Mouse (Mus musculus) forebrain, embryonic 11.5 days (tissue): ENCODE results near the gene Ptpn13. TPM values are rescaled to one million over a fixed set of nuclear protein-coding genes. Genes with fewer than 3 reads are reported as not detected.

Source experiments
- ATAC-seq: fragments of 200-750 bp; cut with Nextera tagmentation; replicated peaks from 2 replicates; pipeline ENCODE4 v1.8.0; 2017; ENCODE audit warnings: moderate TSS enrichment; ENCODE audit not compliant: low FRiP score
- DNase-seq: peaks from one replicate; pipeline ENCODE4 v3.0.0-alpha.2; 2017; ENCODE audit warnings: low spot score
- H3K27ac ChIP-seq: fragments of 300-500 bp; sonication (generic); 2 replicates; pipeline ENCODE4 v1.5.1; 2014; ENCODE audit warnings: low read depth, low read length
- H3K27me3 ChIP-seq: fragments of 300-500 bp; sonication (generic); 2 replicates; pipeline ENCODE4 v1.6.1; 2014; ENCODE audit warnings: mild to moderate bottlenecking, low read length, mixed read lengths; ENCODE audit not compliant: control insufficient read depth, insufficient read depth
- H3K36me3 ChIP-seq: fragments of 300-500 bp; sonication (generic); 2 replicates; pipeline ENCODE4 v1.6.1; 2014; ENCODE audit warnings: mild to moderate bottlenecking, low read length, moderate library complexity, mixed read lengths; ENCODE audit not compliant: control insufficient read depth, insufficient read depth
- H3K4me1 ChIP-seq: fragments of 300-500 bp; sonication (generic); replicated peaks from 2 replicates; pipeline ENCODE4 v1.6.1; 2014; ENCODE audit warnings: low read length, mixed read lengths; ENCODE audit not compliant: control insufficient read depth, insufficient read depth
- H3K4me2 ChIP-seq: fragments of 300-500 bp; sonication (generic); 2 replicates; pipeline ENCODE4 v1.6.1; 2014; ENCODE audit warnings: low read depth, mild to moderate bottlenecking, low read length, moderate library complexity, mixed read lengths; ENCODE audit not compliant: severe bottlenecking
- H3K4me3 ChIP-seq: fragments of 300-500 bp; sonication (generic); 2 replicates; pipeline ENCODE4 v1.5.1; 2014; ENCODE audit warnings: low read depth, low read length
- H3K9ac ChIP-seq: fragments of 300-500 bp; sonication (generic); 2 replicates; pipeline ENCODE4 v1.6.1; 2014; ENCODE audit warnings: low read length
- H3K9me3 ChIP-seq: fragments of 300-500 bp; sonication (generic); 2 replicates; pipeline ENCODE4 v1.6.1; 2016; ENCODE audit warnings: low read length, mixed read lengths; ENCODE audit not compliant: control insufficient read depth
- WGBS: fragments of 180-500 bp; shearing (Covaris S2); extraction: QIAGEN DNeasy Blood & Tissue Kit; methylation state at CpG from one replicate; pipeline ENCODE4 v1.1.7; 2014; 5-methylcytosine and 5-hydroxymethylcytosine counted together
- polyA plus RNA-seq: library from polyadenylated mRNA; unstranded; fragments of >200 nt; fragmentation: Nextera tagmentation; extraction: Ambion mirVana; gene quantifications from 2 replicates; pipeline ENCODE4 v1.2.1, GENCODE M21; 2014

The Ptpn13 gene
- polyA plus RNA-seq = 17.4 and 20.3 TPM in 2 replicates

DNA sequence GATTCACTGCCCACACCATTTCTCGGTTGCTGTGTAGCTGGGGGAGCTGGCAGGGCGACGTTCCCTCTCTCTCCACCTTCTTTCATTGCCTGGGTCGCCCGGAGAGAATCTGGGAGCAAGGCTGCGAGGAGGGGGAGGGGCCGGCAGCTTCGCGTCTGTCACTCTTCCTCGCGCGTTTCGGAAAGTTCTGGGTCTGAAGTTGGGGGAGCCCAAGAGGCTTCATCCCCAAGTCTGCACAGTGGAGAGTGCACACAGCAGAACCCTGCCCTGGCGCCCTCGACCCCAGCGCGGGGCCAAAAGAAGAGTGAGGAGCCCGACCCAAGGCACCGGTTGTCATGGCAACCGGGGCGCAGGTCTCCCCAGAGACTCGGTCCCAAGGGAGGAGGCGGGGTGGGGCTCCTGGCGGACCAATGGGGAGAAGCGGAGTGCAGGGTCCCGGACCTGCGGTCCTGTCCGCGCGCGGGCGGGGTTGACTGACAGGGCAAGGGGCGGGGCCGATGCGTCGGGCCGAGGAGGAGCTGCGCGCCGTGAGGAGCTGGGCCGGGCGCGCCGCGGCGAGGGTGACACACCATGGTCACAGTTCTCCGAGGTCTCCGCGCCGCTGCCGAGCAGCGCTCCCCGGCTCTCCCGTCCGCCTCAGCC is at the start of gene Ptpn13:
Gene Ptpn13, plus strand, starts transcription at position 515 of the 642 bp plus-strand sequence.
- peak; percentile 98 for ATAC-seq

DNA sequence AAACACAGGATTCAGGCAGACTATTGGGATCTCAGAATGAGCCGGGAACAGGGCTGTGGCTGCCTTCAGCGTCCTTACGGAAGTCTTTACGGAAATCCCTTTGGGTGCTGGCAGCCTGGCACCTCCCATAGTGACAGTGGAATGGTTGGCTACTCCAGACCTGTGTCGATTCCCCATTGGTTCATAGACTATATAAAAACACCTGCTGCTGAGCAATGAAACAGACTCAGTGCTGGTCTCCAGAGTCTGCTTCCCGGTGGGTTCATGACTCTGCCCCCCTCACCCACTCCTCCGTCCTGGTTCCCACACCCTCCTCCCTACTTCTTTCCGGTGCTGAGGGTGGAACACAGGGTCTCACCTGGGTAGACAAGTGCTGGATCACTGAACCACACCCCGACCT is 49.8 kb upstream of the Ptpn13 start:
- H3K4me2 ChIP-seq = no peak overlapping the region
- H3K9me3 ChIP-seq = no peaks in the 10 kb centered on the region
- H3K36me3 ChIP-seq = no peaks in the 10 kb centered on the region
- no peaks in the 10 kb centered on the region for H3K4me1 ChIP-seq
- H3K27me3 ChIP-seq = no peaks in the 10 kb centered on the region
- H3K9ac ChIP-seq = no peak overlapping the region
- 90% methylated on average over 9 of the region's 9 CpGs for WGBS
- no peak overlapping the region for H3K4me3 ChIP-seq
- no peak overlapping the region for H3K27ac ChIP-seq
- ATAC-seq (no peak), DNase-seq (no peak)

More for the DNA sequence above, at the start of gene Ptpn13:
- Histone ChIP-seq H3K36me3 (no peaks in the 10 kb centered on the region), H3K27me3 (no peaks in the 10 kb centered on the region), H3K9ac (peak within 1 kb of the TSS; percentile 85), H3K4me2 (peak within 1 kb of the TSS; percentile 76), H3K4me3 (peak within 1 kb of the TSS; percentile 91), H3K27ac (peak within 1 kb of the TSS; percentile 82), H3K4me1 (peaks cover 13% of the 10 kb centered on the region), H3K9me3 (no peaks in the 10 kb centered on the region)
- peak; percentile 99 for DNase-seq
- under 1% methylated on average over 52 of the region's 55 CpGs for WGBS

DNA sequence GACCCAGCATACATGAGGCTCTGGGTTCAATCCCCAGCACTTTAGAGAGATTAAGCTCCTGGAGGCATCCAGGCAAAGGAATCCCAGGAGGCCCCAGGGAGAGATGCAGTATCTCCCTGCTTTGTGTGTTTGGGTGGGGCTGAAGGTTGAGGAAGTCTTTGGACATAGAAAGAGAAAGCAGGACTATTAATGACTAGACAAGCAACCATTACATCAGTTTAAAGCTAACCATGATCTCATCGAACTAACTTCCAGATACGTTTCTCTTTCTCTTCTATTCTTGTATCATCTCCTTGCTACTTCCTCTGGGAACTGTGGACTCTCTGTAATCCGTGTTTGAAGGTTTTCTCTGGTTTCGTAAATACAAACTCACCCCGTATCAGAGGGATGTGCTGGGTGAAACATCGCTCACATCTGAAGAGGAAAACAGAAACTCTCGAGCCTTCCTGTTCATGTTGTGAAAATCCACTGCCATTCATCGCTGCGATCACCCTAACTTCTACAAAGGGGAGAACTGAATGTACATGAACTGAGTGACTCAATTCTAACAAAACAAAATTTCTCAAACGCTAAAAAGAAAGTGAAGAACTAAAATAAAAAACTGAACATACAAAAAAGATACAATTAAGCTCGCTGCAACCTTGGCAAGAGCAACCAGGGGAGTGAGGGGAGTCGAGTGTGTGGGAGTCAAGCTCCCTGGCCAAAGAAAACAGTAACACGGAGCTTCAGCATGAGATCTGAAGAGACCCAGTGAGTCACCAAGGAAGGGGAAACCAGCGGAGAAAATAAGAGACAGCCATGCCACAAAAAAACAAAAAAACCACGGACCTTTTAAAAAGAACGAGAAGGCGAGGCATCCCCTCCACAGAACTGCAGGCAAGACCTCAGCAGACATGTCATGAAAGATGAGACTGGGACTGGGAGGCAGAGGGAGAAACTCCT is 48.4 kb upstream of the Ptpn13 start:
- no peak overlapping the region for H3K27ac ChIP-seq
- H3K9me3 ChIP-seq = no peaks in the 10 kb centered on the region
- H3K4me3 ChIP-seq = no peak overlapping the region
- H3K4me2 ChIP-seq = no peak overlapping the region
- no peaks in the 10 kb centered on the region for H3K27me3 ChIP-seq
- DNase-seq (no peak), ATAC-seq (no peak)
- H3K9ac ChIP-seq = no peak overlapping the region
- no peaks in the 10 kb centered on the region; the same call in 1 of the 2 replicates for H3K4me1 ChIP-seq
- WGBS = 67% methylated on average over 17 of the region's 17 CpGs
- no peaks in the 10 kb centered on the region for H3K36me3 ChIP-seq

DNA sequence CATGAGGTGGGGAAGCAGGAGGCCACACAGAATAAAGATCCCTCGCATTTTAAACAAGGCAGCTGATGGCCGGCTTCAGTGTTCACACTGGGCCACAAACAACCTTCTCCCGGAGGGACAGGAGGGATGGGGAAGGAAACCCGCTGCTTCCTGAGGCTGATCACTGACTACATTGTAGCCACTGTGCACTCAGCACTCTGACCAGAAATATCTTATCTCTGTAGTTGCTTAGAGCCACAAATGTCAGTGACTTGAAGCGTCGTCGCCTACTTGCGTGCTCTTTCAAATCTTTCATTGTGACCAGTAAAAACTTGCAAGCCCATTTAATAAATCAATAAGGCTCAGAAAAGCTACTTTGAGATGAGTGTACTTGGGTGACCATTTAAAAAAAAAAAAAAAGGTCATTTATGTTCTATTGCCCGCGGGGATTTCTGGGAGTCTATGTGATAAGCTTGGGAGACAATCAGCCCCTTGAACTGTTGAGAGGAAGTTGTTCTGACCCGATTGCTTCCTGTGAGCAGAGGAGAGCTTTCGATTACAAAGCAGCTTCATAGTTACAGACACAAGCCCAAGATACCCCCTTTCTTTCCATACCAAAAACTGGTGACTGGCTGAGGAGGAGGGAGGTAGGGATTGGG is 47.4 kb upstream of the Ptpn13 start:
- H3K36me3 ChIP-seq = no peaks in the 10 kb centered on the region
- ATAC-seq = no peak
- H3K4me2 ChIP-seq = no peak overlapping the region
- DNase-seq = no peak
- H3K9ac ChIP-seq = no peak overlapping the region
- H3K9me3 ChIP-seq = no peaks in the 10 kb centered on the region
- no peaks in the 10 kb centered on the region for H3K27me3 ChIP-seq
- WGBS = 54% methylated on average over 12 of the region's 12 CpGs
- H3K4me3 ChIP-seq = no peak overlapping the region
- H3K27ac ChIP-seq = no peak overlapping the region
- H3K4me1 ChIP-seq = no peaks in the 10 kb centered on the region; the same call in 1 of the 2 replicates

DNA sequence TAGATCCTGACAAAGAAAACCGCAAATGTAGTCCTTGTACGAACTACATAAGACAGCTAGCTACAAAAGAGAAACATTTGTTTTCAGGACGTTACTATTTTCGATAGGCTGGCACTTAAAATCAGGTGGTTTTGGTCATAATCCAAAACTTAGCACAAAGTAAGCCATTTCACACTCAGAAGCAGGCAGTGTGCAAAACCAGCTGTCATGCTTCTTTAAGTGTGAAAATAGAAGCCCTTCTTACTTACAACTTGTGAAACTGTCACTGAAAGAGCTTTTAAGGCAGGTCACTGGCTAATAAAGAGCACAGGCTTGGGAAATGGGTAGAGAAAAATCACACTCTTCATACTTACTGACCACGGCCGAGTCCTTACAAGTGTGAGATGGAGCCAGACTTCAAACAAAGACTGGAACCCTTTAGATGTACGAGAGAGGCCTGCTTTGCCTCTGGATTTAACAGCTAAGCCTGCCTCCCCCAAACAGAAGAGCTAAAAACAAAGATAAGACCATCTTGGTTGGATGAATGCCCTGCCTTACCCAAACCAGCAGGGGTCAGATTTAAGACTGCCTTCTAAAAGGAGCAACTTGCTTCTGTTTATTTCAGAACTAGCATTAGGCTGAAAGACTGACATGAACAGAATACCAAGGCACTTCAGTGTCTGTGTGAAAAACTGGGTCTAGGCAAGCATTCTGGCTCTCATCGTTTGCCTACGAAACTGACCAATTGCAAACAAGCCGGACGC is 44.0 kb upstream of the Ptpn13 start:
- ATAC-seq = 0 out of 2 replicates have a peak, but pooled peaks have one; percentile 30
- H3K27ac ChIP-seq = no peak overlapping the region

DNA sequence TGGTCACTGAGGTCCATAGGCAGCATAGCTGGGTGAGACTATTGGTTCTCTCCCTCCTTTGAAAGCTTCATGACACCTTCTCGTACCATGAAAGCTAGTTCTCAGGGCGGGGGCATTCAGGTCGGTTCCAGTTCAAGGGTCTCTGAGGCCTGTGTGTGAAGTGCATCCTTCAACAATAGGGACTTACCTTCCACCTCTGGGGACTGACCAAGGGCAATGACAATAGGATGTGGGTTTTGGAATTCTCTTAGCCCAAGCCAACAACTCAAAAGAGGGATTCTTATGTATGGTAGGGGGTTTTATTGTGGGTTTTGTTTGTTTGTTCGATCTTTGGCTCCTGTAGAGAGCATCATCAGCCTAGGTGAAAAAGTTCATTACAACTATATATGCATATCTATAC is 42.0 kb upstream of the Ptpn13 start:
- DNase-seq = no peak
- ATAC-seq = no peak
- no peak overlapping the region for H3K27ac ChIP-seq

More for the DNA sequence above, 44.0 kb upstream of the Ptpn13 start:
- H3K9me3 ChIP-seq = no peaks in the 10 kb centered on the region
- no peak overlapping the region for H3K9ac ChIP-seq
- DNase-seq = no peak
- no peaks in the 10 kb centered on the region; the same call in 1 of the 2 replicates for H3K4me1 ChIP-seq
- whole genome bisulfite sequencing = 45% methylated on average over 11 of the region's 11 CpGs
- no peak overlapping the region for H3K4me2 ChIP-seq
- no peak overlapping the region for H3K4me3 ChIP-seq
- H3K36me3 ChIP-seq = no peaks in the 10 kb centered on the region
- no peaks in the 10 kb centered on the region for H3K27me3 ChIP-seq

DNA sequence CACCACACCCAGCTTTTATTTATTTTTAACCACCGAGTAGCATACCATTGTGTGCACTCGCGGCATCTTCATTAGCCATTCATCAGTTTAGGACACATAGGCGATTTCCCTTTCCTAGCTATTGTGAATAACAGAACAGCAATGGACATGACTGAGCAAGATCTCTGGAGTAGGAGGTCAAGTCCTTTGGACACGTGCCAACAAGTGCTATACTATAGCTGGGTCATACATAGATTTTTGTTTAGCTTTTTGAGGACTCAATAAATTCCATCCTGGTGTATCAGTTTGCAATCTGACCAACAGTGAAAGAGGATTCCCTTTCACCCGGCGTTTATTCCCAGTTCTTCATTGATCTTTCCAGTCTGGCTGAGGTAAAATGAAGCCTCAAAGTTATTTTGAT is 41.0 kb upstream of the Ptpn13 start:
- Histone ChIP-seq H3K36me3 (no peaks in the 10 kb centered on the region), H3K4me3 (no peak overlapping the region), H3K27me3 (no peaks in the 10 kb centered on the region), H3K4me1 (no peaks in the 10 kb centered on the region; the same call in 1 of the 2 replicates), H3K9ac (no peak overlapping the region), H3K4me2 (no peak overlapping the region), H3K9me3 (no peaks in the 10 kb centered on the region), H3K27ac (no peak overlapping the region)
- ATAC-seq (no peak), DNase-seq (no peak)
- 81% methylated on average over 7 of the region's 7 CpGs for WGBS

More for the DNA sequence above, 42.0 kb upstream of the Ptpn13 start:
- Histone ChIP-seq H3K9me3 (no peaks in the 10 kb centered on the region), H3K9ac (no peak overlapping the region), H3K36me3 (no peaks in the 10 kb centered on the region), H3K27me3 (no peaks in the 10 kb centered on the region), H3K4me3 (no peak overlapping the region), H3K4me1 (no peaks in the 10 kb centered on the region; the same call in 1 of the 2 replicates), H3K4me2 (no peak overlapping the region)
- 89% methylated on average over 4 of the region's 4 CpGs for WGBS

DNA sequence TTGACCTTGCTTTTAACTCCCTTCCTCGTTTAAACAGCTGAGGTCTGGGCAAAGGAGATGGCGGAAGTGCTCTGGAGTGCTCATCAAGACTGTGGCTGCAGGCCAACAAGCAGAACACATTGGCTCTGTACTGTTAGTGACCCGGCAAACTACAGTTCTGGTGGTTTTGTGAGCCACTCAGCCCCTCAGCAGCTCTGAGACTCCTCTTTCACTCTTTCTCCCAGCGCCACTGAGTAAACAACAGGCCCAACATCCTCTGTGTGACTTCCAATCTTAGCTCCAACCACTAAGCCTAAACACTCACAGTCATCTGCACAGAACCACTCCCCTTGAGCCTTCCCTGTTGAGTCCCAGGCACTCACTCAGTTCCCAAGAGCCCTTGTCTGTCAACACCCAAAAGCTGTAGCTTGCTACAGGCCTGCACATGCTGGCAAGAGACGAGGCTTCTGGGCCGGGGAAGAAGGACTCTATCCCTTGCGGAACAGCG is 37.4 kb upstream of the Ptpn13 start:
- no peaks in the 10 kb centered on the region for H3K4me1 ChIP-seq
- H3K27ac ChIP-seq = no peak overlapping the region
- no peak overlapping the region for H3K4me2 ChIP-seq
- no peak for ATAC-seq
- no peak for DNase-seq
- no peaks in the 10 kb centered on the region for H3K27me3 ChIP-seq
- whole genome bisulfite sequencing = 70% methylated on average over 8 of the region's 8 CpGs
- no peak overlapping the region for H3K9ac ChIP-seq
- no peak overlapping the region for H3K4me3 ChIP-seq
- H3K9me3 ChIP-seq = no peaks in the 10 kb centered on the region
- no peaks in the 10 kb centered on the region for H3K36me3 ChIP-seq
